19 mouse cellular contexts compared by ENCODE assay signal in the genomic region with DNA sequence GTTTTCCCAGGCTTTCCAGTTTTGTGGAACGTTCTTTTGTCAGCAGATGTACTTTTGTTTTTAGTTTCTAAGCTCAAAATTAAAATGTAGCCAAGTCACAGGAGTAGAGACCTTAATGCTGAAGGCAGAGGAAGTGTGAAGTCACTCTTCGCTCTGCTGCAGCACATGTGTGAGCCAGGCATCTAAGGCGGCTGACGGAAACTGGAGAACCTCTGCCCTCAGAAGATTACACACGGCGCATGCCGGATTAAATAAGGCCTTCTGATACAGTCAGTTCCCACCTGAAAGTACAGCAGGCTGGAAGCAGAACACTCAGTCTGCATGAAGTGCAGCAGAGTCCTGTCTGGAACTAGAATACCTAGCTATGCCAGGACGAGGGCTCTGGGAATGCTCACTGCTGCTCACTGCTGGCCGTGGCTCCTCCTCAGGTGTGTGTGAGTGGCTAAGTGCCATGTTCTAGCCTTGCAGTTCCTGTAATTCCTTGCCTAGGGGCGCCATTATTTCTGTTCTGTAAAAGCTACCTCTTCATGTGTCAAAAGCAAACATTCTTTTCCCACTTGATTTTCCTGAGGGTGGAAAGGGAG. TPM values are rescaled to one million over a fixed set of nuclear protein-coding genes. Genes with fewer than 3 reads are reported as not detected.
DNase-seq lines count a peak whose midpoint lies in the region; ATAC-seq and TF ChIP-seq lines count a peak whose summit lies in the region.
"Had no signal": no experiment of that assay in that cellular context is flagged by ENCODE, and none has a peak within 500 bp of the region (broad histone marks: within the 10 kb centered on the region; RNA-seq: fewer than 3 reads in every experiment).

No protein-coding gene starts in this region.

- H3K4me2 ChIP-seq in embryonic facial prominence, embryonic 11.5 days (ENCODE audit: low read depth, low read length), result no peak overlapping the region
- no peak overlapping the region for H3K4me2 ChIP-seq in kidney, embryonic 15.5 days
- no peak overlapping the region for H3K4me2 ChIP-seq in lung, embryonic 16.5 days (ENCODE audit: low read depth, low read length)
- H3K4me2 ChIP-seq: heart, embryonic 11.5 days had no signal

- H3K9ac ChIP-seq in embryonic facial prominence, embryonic 11.5 days (replicated peaks; ENCODE audit: low read length), result no peak overlapping the region
- no peak overlapping the region for H3K9ac ChIP-seq in kidney, embryonic 15.5 days
- no peak overlapping the region; the same call in 1 of the 2 replicates for H3K9ac ChIP-seq in lung, embryonic 16.5 days (ENCODE audit: low read length)

- 61% methylated on average over 10 of the region's 10 CpGs for WGBS in embryonic facial prominence, embryonic 11.5 days
- WGBS in embryonic facial prominence, embryonic 10.5 days, result 74% methylated on average over 10 of the region's 10 CpGs
- WGBS in kidney, embryonic 15.5 days, result 72% methylated on average over 10 of the region's 10 CpGs
- WGBS in lung, embryonic 16.5 days, result 49% methylated on average over 10 of the region's 10 CpGs

- ATAC-seq in embryonic facial prominence, embryonic 11.5 days (replicated peaks; ENCODE audit: insufficient number of reproducible peaks, low FRiP score, low TSS enrichment, low read depth), result no peak
- no peak for ATAC-seq in kidney, embryonic 15.5 days (replicated peaks; ENCODE audit: low FRiP score)
- peak; percentile 70 for ATAC-seq in common myeloid progenitor, adult 5-6 weeks (replicated peaks; ENCODE audit: low read depth, poor library complexity, severe bottlenecking)
- peak; percentile 84 for ATAC-seq in lung, embryonic 16.5 days (ENCODE audit: low read depth)
- ATAC-seq: activated CD4-positive, CD25-positive, alpha-beta regulatory T cell, adult 4 months had no signal

- H3K9me3 ChIP-seq in embryonic facial prominence, embryonic 11.5 days (replicated peaks; ENCODE audit: control insufficient read depth, low read length), result no peaks in the 10 kb centered on the region; the same call in 1 of the 2 replicates
- peaks cover 17% of the 10 kb centered on the region; the same call in 1 of the 2 replicates for H3K9me3 ChIP-seq in embryonic facial prominence, embryonic 10.5 days
- no peaks in the 10 kb centered on the region for H3K9me3 ChIP-seq in kidney, embryonic 15.5 days (replicated peaks)
- 0 out of 2 replicates have a peak, but pooled peaks cover 2% of the 10 kb centered on the region for H3K9me3 ChIP-seq in lung, embryonic 16.5 days (ENCODE audit: control insufficient read depth, low read length)

- H3K4me3 ChIP-seq in embryonic facial prominence, embryonic 11.5 days (ENCODE audit: low read depth, low read length), result no peak overlapping the region
- no peak overlapping the region for H3K4me3 ChIP-seq in embryonic facial prominence, embryonic 10.5 days
- H3K4me3 ChIP-seq in kidney, embryonic 15.5 days (replicated peaks), result no peak overlapping the region
- no peak overlapping the region for H3K4me3 ChIP-seq in lung, embryonic 16.5 days (ENCODE audit: low read length)
- H3K4me3 ChIP-seq in gastrocnemius, adult 2 months, result no peak overlapping the region

- intact Hi-C loops in gastrocnemius, adult 2 months (cut with DNase I), result no loop called here

- no peaks in the 10 kb centered on the region for H3K27me3 ChIP-seq in embryonic facial prominence, embryonic 11.5 days (ENCODE audit: control insufficient read depth, insufficient read depth, low read length)
- H3K27me3 ChIP-seq in embryonic facial prominence, embryonic 10.5 days (replicated peaks; ENCODE audit: low read depth, poor library complexity, severe bottlenecking), result no peaks in the 10 kb centered on the region
- no peaks in the 10 kb centered on the region for H3K27me3 ChIP-seq in kidney, embryonic 15.5 days
- no peaks in the 10 kb centered on the region for H3K27me3 ChIP-seq in lung, embryonic 16.5 days (ENCODE audit: control insufficient read depth, insufficient read depth, low read depth, low read length)

- no peak overlapping the region for H3K27ac ChIP-seq in embryonic facial prominence, embryonic 11.5 days (replicated peaks; ENCODE audit: low read depth, low read length)
- no peak overlapping the region for H3K27ac ChIP-seq in embryonic facial prominence, embryonic 10.5 days (replicated peaks)
- H3K27ac ChIP-seq in kidney, embryonic 15.5 days, result no peak overlapping the region
- H3K27ac ChIP-seq in lung, embryonic 16.5 days (ENCODE audit: low read length), result peak overlapping the region; percentile 47
- no peak overlapping the region for H3K27ac ChIP-seq in gastrocnemius, adult 2 months
- H3K27ac ChIP-seq: macrophage had no signal

- no peak for TF ChIP-seq CTCF in gastrocnemius, adult 2 months (IDR thresholded peaks at IDR 0.05)

- H3K4me1 ChIP-seq in embryonic facial prominence, embryonic 11.5 days (ENCODE audit: control insufficient read depth, insufficient read depth, low read length), result no peaks in the 10 kb centered on the region
- H3K4me1 ChIP-seq in embryonic facial prominence, embryonic 10.5 days, result peaks cover 7% of the 10 kb centered on the region; the same call in 1 of the 2 replicates
- H3K4me1 ChIP-seq in kidney, embryonic 15.5 days, result no peaks in the 10 kb centered on the region
- peaks cover 15% of the 10 kb centered on the region for H3K4me1 ChIP-seq in lung, embryonic 16.5 days (replicated peaks; ENCODE audit: control insufficient read depth, insufficient read depth, low read length)

- no peaks in the 10 kb centered on the region for H3K36me3 ChIP-seq in embryonic facial prominence, embryonic 11.5 days (replicated peaks; ENCODE audit: control insufficient read depth, insufficient read depth, low read depth, low read length)
- peaks cover 46% of the 10 kb centered on the region for H3K36me3 ChIP-seq in embryonic facial prominence, embryonic 10.5 days (replicated peaks)
- peaks cover 42% of the 10 kb centered on the region for H3K36me3 ChIP-seq in kidney, embryonic 15.5 days
- peaks cover 14% of the 10 kb centered on the region for H3K36me3 ChIP-seq in lung, embryonic 16.5 days (ENCODE audit: control insufficient read depth, insufficient read depth, low read length)
- H3K36me3 ChIP-seq: G1E had no signal

- DNase-seq in embryonic facial prominence, embryonic 11.5 days (ENCODE audit: low spot score), result peak; percentile 29
- DNase-seq in embryonic facial prominence, embryonic 10.5 days (ENCODE audit: low spot score), result no peak
- peak; percentile 8 for DNase-seq in kidney, adult 9 months
- no peak for DNase-seq in yolk sac, embryonic 10.5 days (ENCODE audit: low spot score)
- DNase-seq in gastrocnemius, adult 2 months, result no peak
- DNase-seq: cerebellum, adult 9-10 months; right cerebral cortex, adult 18-20 months; thymus, adult 2 months had no signal

RNA-seq across cellular contexts. Expression of a gene that starts 41.0 kb away (rescaled TPM):
- not detected in 2 replicates for polyA plus RNA-seq in embryonic facial prominence, embryonic 11.5 days (2014; fragmentation: Nextera tagmentation; extraction: Ambion mirVana)
- polyA plus RNA-seq in embryonic facial prominence, embryonic 10.5 days (2016; fragmentation: Nextera tagmentation; extraction: Ambion mirVana), result not detected in 2 replicates
- not detected in 2 replicates for polyA plus RNA-seq in kidney, embryonic 15.5 days (2015; fragmentation: Nextera tagmentation; extraction: Ambion mirVana)
- total RNA-seq in common myeloid progenitor, adult 5-6 weeks (2017), result 0.32 TPM in 1 of 2 replicates, not detected in the other
- not detected in 2 replicates for polyA plus RNA-seq in lung, embryonic 16.5 days (2015; fragmentation: Nextera tagmentation; extraction: Ambion mirVana)
- under 1 TPM in 1 of 2 experiments, not detected in 1; 0.28 TPM for total RNA-seq in gastrocnemius, adult 2 months (2021)
- total RNA-seq: layer of hippocampus, adult 8-10 months; left cerebral cortex, postnatal 25 days had no signal
- polyA plus RNA-seq: G1E; heart, embryonic 11.5 days; intestine, embryonic 14.5 days; macrophage; neural tube, embryonic 11.5 days; thymus, adult 2 months had no signal

RNA-seq across cellular contexts. Expression of a gene that starts 45.6 kb away (rescaled TPM):
- 0.28 TPM in 1 of 2 replicates, not detected in the other for polyA plus RNA-seq in embryonic facial prominence, embryonic 11.5 days (2014; fragmentation: Nextera tagmentation; extraction: Ambion mirVana)
- 0.16 and 0.25 TPM in 2 replicates for polyA plus RNA-seq in embryonic facial prominence, embryonic 10.5 days (2016; fragmentation: Nextera tagmentation; extraction: Ambion mirVana)
- polyA plus RNA-seq in kidney, embryonic 15.5 days (2015; fragmentation: Nextera tagmentation; extraction: Ambion mirVana), result 43.7 and 43.9 TPM in 2 replicates
- not detected in 2 replicates for total RNA-seq in common myeloid progenitor, adult 5-6 weeks (2017)
- 0.44 and 0.69 TPM in 2 replicates for polyA plus RNA-seq in lung, embryonic 16.5 days (2015; fragmentation: Nextera tagmentation; extraction: Ambion mirVana)
- total RNA-seq in gastrocnemius, adult 2 months (2021), result not detected
- total RNA-seq: G1E had no signal
- polyA plus RNA-seq: activated CD4-positive, CD25-positive, alpha-beta regulatory T cell, adult 4 months; macrophage; neural tube, embryonic 11.5 days had no signal

RNA-seq across cellular contexts. Expression of a gene that starts 59.1 kb away (rescaled TPM):
- 8.3 and 10.2 TPM in 2 replicates for polyA plus RNA-seq in embryonic facial prominence, embryonic 11.5 days (2014; fragmentation: Nextera tagmentation; extraction: Ambion mirVana)
- polyA plus RNA-seq in embryonic facial prominence, embryonic 10.5 days (2016; fragmentation: Nextera tagmentation; extraction: Ambion mirVana), result 9.5 and 10.6 TPM in 2 replicates
- 10.1 and 11.6 TPM in 2 replicates for polyA plus RNA-seq in kidney, embryonic 15.5 days (2015; fragmentation: Nextera tagmentation; extraction: Ambion mirVana)
- 11.6 and 15.7 TPM in 2 replicates for total RNA-seq in common myeloid progenitor, adult 5-6 weeks (2017)
- polyA plus RNA-seq in lung, embryonic 16.5 days (2015; fragmentation: Nextera tagmentation; extraction: Ambion mirVana), result 5.8 and 7.7 TPM in 2 replicates
- total RNA-seq in gastrocnemius, adult 2 months (2021), result 10 to 100 TPM in 1 of 2 experiments, 1 to 10 TPM in 1; 9.5 to 14.5 TPM
- polyA plus RNA-seq: G1E had no signal

Comparison
In these comparisons a context has a peak if more than half of its experiments do, and no peak if none do; other contexts are left out.
1. DNase-seq: peak in embryonic facial prominence, embryonic 11.5 days (single experiment) and kidney, adult 9 months (single experiment); none in embryonic facial prominence, embryonic 10.5 days (single experiment), yolk sac, embryonic 10.5 days (single experiment) and gastrocnemius, adult 2 months (single experiment).
2. ATAC-seq: peak in common myeloid progenitor, adult 5-6 weeks (single experiment) and lung, embryonic 16.5 days (single experiment); none in embryonic facial prominence, embryonic 11.5 days (single experiment) and kidney, embryonic 15.5 days (single experiment).
3. RNA of a gene that starts 45.6 kb away (polyA plus RNA-seq): 43.7 to 43.9 TPM in kidney, embryonic 15.5 days; 0.44 to 0.69 TPM in lung, embryonic 16.5 days, 0.28 TPM in embryonic facial prominence, embryonic 11.5 days and 0.16 to 0.25 TPM in embryonic facial prominence, embryonic 10.5 days; every median in the first group is over 10 times any median in the second.